Mouse (Mus musculus) Muller cell, postnatal 12 days (primary cell): ENCODE measurements around the gene Tstd2.
A peak's percentile ranks its signal among the peaks of the same experiment; 100 is the strongest.

Source experiments
- DNase-seq: peaks from one replicate; pipeline ENCODE4 v3.0.0-alpha.2; 2015; ENCODE audit errors: inconsistent ontology term

Tstd2 gene

DNA sequence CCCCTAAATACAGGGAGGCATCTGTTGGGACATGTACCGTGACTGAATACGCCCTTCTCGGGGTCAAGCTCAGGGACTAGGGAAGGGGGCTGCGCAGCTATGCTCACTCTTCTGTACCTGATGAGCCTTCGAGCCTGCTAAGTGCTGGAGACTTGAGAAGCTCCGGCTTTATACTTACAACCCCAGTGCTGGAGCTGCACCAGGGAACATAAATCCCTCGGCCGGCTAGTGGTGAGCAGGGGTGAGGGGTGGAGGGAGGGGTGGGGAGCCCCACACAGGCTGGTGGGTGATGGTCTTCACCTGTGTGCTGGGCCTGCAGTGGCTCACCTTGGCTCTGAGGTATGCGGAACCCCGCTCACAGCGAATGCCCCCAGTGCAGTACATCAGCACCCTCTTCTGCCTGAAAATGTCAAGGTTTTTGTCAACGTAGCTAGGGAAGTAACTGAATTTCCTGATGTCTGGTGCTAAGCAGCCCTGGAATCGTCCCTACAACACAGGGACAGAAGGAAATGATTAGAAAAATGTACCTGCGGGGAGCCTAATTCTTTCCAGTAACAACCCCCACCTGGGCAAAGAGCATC is 18.9 kb downstream of the Tstd2 start:
- DNase-seq = no peak

GRCm38 (mm10) chr4:46117536-46117935 is 21.0 kb downstream of the Tstd2 start:
- DNase-seq = no peak

DNA sequence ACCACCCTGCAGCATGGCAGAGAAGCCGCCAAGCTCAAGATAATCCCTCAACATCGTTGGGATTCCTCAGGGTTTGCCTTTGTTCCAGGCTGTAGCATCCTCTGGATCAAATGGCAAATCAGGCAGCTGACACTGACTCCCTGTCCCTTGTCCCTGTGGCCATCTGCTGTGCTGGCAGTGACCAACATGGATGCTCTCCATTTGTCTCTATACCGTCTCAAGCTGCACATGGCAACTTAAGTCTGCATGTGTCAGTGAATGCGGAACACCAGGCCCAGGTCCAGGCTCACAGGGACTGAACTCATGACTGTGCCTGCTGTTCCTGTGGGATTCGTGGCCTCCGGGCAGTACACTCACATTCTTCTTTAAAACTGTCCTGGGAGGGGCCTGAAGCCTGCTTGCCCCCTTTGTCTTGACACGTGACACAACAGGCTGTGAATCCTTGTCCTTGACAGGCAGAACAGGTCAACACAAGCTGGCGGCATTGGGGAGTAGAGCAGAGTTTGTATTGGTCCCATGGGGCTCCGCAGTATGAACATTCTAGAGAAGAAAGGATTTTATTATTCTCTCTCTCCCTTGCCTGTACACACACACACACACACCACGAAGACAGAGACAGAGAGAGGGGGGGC is 21.8 kb downstream of the Tstd2 start:
- DNase-seq = no peak

GRCm38 (mm10) chr4:46115308-46115707 is 23.2 kb downstream of the Tstd2 start:
- no peak for DNase-seq

- no peak for DNase-seq
These were observed 27.1 kb downstream of the Tstd2 start for GRCm38 (mm10) chr4:46111361-46111760.

DNA sequence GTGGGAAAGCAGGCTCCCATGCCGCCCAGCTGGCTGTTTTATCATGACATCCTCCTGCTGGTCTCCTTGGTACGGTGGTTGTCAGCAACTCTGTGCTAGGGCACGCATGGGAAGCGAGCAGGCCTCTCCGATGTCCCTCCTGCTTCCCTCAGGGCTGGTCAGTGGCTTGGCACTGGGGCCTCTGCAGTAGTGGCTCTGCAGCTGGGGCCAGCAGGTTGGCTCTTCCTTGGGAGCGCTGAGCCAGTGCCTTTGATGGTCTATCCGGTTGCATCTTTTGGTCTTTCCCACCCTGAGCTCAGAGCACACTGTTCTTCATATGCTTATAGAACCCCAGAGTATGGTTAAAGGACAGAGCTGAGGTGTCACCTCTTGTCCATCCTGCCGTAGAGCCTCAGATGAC is 28.4 kb downstream of the Tstd2 start:
- DNase-seq = no peak

DNA sequence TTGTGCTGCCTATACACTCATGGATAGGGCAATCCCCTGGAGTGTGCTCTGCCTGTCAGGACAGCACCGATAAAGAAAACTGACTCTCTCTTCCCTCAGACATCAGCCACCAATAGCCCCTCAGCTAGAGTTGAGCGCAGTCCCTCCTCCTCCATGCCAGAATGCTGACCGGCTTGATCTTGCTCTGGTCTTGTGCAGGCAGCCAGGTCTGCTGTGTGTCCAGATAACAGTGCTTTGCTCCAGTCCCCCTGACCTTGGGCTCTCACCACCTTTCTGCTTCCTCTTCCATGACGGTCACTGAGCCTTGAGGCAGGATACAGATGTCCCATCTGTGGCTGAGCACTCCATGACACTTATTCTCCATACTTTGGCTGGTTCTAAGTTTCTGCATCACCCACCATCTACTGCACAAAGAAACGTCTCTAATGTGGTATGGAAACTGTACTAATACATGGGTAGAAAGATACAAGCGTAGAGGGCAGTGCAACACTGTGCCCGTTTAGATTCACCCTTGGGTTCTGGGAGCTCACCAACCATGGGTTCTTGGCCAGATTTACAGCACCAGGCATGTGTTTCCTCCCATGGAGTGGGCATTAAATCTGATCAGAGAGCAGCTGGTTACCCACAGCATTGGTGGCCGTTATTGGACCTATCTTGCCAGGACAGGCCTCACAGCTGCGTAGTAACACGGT is 36.3 kb downstream of the Tstd2 start:
- DNase-seq = no peak

- no peak for DNase-seq
These were observed 37.2 kb downstream of the Tstd2 start for GRCm38 (mm10) chr4:46101211-46101711.

DNA sequence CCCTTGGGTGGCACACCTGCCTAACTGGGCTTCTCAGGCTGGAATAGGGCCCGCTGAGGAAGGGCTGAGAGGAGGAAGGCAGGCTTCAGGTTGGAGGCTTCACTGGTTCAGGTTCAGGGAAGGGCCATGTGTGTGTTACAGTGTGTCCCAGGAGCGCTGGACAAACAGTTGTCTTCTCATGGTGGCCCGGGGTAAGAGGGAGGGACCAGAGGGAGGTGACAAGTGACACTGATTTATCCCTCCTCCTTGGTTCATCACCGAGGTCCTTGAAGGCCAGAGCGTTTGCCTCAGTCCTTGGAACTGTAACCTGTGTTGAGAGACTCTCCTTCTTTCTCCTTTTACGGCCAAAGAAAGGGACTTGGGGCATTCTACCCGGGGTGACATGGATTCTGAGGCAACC is 38.0 kb downstream of the Tstd2 start:
- no peak for DNase-seq

GRCm38 (mm10) chr4:46099132-46099531 is 39.4 kb downstream of the Tstd2 start:
- no peak for DNase-seq

DNA sequence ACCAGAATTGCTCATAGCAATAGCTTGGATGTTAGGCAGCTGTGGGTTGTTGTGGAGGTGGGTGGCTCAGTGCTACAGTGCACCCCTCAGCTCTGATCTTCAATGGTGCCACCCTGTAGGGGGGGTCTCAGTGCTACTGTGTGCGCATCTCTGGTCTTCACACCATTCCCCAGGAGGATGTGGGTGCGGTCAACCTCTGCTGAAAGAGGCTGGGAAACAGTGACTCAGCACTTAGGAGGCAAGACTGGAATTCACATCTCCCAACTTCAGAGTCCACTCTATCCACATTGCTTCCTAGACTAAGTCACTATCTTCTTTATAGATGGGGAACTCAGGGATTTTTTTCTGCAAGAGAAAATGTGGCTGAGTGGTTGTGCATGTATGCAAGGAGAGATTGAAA is 40.9 kb downstream of the Tstd2 start:
- DNase-seq = no peak

GRCm38 (mm10) chr4:46096546-46096945 is 41.9 kb downstream of the Tstd2 start:
- DNase-seq = no peak

- DNase-seq = no peak
These were observed 42.7 kb downstream of the Tstd2 start for GRCm38 (mm10) chr4:46095826-46096159.

DNA sequence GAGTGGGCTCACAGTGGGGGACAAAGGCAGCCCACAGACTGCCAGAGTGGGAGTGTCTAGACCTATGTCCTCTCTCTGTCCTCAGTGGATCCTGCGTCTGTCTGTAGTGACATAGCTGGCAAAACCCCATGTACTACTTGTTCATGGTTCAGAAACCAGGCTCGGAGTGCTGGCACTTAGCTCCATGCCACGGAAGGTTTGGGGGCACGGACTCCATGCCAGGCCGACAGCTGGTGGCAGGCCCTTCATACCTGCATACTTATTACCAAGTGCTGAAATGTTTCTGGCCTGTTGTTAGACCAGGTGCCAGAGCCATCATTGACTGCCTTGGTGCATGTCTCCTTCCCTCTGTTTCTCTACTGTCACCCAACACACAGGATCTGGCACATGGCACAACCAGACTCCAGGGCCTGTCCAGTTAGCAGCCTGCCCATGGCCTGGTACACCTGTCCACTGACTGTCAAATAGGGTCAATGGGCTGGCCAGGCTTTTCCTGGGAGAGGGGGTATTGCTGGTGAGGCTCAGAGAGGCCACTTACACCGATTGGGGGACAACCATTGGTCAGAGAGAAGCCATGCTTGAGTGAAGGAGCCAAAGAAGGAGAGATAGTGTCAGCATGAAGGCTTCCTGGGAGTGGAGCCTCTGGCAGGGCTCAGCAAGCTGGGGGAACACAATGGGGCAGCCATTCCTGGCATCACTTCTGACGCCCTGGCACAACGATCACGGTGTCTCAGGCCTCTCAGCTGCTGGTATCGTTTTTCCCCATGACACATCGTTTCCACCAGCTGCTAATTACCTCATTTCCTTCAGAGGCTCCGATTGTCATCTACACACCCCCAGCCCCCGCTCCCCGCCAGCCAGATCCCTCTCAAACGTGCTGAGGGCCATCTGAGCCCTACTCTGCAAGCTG is 43.3 kb downstream of the Tstd2 start:
- peak; percentile 94 for DNase-seq

DNA sequence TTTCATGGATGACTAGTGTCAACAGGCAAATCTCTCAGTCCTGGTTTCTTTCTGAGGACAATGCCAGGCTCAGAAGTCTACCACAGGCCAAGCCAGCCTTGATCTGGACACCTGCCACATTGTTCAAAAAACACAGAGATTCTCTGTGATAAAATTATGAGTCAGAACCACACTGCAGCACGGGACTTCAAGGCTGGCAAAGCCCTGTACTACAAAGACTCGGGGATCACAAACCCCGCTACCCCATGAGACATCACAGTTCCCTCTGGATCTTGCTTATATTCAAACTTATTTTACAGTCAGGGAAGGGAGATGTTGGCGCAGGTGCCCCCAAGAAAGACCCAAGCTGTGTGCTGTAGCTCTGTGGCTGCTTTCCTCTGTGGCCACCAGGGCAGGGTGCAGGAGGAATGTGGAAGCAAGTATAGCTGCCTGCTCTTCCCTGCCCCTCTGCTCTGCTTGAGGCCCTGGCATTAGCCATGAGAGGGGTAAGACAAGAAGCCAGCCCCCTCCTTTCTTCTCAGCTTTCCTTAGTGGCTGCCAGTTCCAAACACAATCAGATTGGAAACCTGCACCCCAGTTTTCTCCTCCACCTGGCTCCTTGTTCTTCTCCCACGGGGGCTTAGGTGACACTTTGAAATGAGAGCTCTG is 45.9 kb downstream of the Tstd2 start:
- DNase-seq = peak; percentile 87

DNA sequence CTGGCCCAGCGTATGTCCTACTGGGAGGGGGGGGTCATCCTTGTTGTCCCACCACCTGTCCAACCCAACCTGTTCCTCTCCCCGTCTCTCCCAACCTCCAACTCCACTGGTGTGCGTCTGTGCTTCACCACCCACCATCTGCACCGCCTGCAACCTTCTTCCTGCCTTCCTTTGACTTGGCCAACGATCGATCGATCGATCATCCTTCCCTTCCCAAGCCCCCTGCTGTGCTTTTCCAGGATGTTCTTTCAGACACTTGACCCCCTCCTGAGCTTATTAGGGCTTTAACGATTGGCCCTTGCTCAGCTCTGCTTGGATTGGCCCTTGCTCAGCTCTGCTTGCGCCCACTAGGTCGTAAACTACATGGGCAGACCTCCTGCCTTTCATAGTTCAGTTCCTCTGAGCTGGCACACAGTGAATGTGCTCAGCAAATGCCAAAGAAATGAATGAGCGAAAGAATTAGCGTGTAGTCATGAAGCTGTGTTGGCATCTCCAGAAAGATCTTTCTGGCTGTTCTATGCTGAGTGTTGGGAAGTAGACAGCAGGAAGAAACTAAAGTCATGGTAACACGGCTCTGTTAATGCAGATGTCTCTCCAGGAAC is 48.9 kb downstream of the Tstd2 start:
- DNase-seq = peak; percentile 72

DNA sequence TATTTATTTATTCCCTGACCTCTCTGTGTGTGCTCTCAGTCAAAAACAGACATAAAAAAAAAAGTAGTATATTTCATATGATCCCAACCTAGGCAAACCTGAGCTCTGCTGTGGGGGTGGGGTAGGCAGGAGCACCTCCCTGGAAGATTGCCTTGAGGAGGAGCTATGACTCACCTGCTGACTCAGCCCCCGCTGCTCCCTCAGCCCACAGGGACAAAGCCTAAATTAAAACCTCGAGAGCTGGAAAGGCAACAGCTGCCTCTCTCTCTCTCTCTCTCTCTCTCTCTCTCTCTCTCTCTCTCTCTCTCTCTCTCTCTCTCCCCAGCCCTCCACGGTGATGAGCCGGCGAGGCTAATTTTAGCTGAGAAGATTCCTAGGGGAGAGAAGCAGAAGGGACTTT is 50.6 kb downstream of the Tstd2 start:
- peak; percentile 78 for DNase-seq

GRCm38 (mm10) chr4:46087427-46087771 is 51.1 kb downstream of the Tstd2 start:
- DNase-seq = no peak

GRCm38 (mm10) chr4:46086718-46087426 is 51.6 kb downstream of the Tstd2 start:
- no peak for DNase-seq

GRCm38 (mm10) chr4:46085223-46085811 is 53.2 kb downstream of the Tstd2 start:
- no peak for DNase-seq
